Mouse (Mus musculus): ENCODE data around the gene Rab2b. TPM values are rescaled to one million over a fixed set of nuclear protein-coding genes. Genes with fewer than 3 reads are reported as not detected.

The Rab2b gene
- polyA plus RNA-seq, 1 experiment from 2014 or later = 16.7 TPM

Other genes starting within 250 kb of the Rab2b start
- gene Olfr221, start 237.1 kb downstream of the Rab2b start, polyA plus RNA-seq (2015; fragmentation: Nextera tagmentation; extraction: Ambion mirVana) = not detected in 2 replicates
- 645 and 674 TPM in 2 replicates for gene Hnrnpc, start 175.5 kb downstream of the Rab2b start, polyA plus RNA-seq (2015; fragmentation: Nextera tagmentation; extraction: Ambion mirVana)
- 61.8 and 72.8 TPM in 2 replicates for gene Rpgrip1, start 168.8 kb downstream of the Rab2b start, polyA plus RNA-seq (2015; fragmentation: Nextera tagmentation; extraction: Ambion mirVana)
- 62.4 and 64.6 TPM in 2 replicates for gene Supt16, start 82.1 kb downstream of the Rab2b start, polyA plus RNA-seq (2015; fragmentation: Nextera tagmentation; extraction: Ambion mirVana)
- 31.4 and 33.3 TPM in 2 replicates for gene Chd8, start 21.8 kb downstream of the Rab2b start, polyA plus RNA-seq (2015; fragmentation: Nextera tagmentation; extraction: Ambion mirVana)
- 40.5 and 44.7 TPM in 2 replicates for gene Tox4, start 399 bp downstream of the Rab2b start, polyA plus RNA-seq (2015; fragmentation: Nextera tagmentation; extraction: Ambion mirVana)
- gene Mettl3, start 25.6 kb upstream of the Rab2b start, polyA plus RNA-seq (2015; fragmentation: Nextera tagmentation; extraction: Ambion mirVana) = 47.0 and 47.1 TPM in 2 replicates
- gene Sall2, start 49.2 kb upstream of the Rab2b start, polyA plus RNA-seq (2015; fragmentation: Nextera tagmentation; extraction: Ambion mirVana) = 16.2 and 16.9 TPM in 2 replicates
- not detected in 2 replicates for gene Olfr1513, start 76.9 kb upstream of the Rab2b start, polyA plus RNA-seq (2015; fragmentation: Nextera tagmentation; extraction: Ambion mirVana)
- gene Olfr1512, start 99.6 kb upstream of the Rab2b start, polyA plus RNA-seq (2015; fragmentation: Nextera tagmentation; extraction: Ambion mirVana) = not detected in 2 replicates
- gene Olfr1511, start 117.8 kb upstream of the Rab2b start, polyA plus RNA-seq (2015; fragmentation: Nextera tagmentation; extraction: Ambion mirVana) = not detected in 2 replicates
- gene Olfr1510, start 134.8 kb upstream of the Rab2b start, polyA plus RNA-seq (2015; fragmentation: Nextera tagmentation; extraction: Ambion mirVana) = not detected in 2 replicates
- gene Olfr1509, start 163.4 kb upstream of the Rab2b start, polyA plus RNA-seq (2015; fragmentation: Nextera tagmentation; extraction: Ambion mirVana) = not detected in 2 replicates
- not detected in 2 replicates for gene Olfr1508, start 187.9 kb upstream of the Rab2b start, polyA plus RNA-seq (2015; fragmentation: Nextera tagmentation; extraction: Ambion mirVana)
- gene Olfr1507, start 216.2 kb upstream of the Rab2b start, polyA plus RNA-seq (2015; fragmentation: Nextera tagmentation; extraction: Ambion mirVana) = not detected in 2 replicates